Mouse (Mus musculus): ENCODE measurements at regions not wholly inside any gene's neighbourhood (a gene's known extent, or its start where the extent isn't known, plus 50 kb on each side); places are given as distances from the start of the nearest gene placed in this dataset.

- TF ChIP-seq MYOD1 (IDR thresholded peaks at IDR 0.05; ENCODE audit: control insufficient read depth, insufficient read length, low read depth) (no peak), CTCF (IDR thresholded peaks at IDR 0.05; ENCODE audit: control insufficient read depth, insufficient read depth, insufficient read length) (no peak), FOSL1 (IDR thresholded peaks at IDR 0.05; ENCODE audit: insufficient read depth, low read length, poor library complexity, severe bottlenecking) (no peak)
Observed at GRCm38 (mm10) chr4:124350361-124350760, 260.2 kb downstream of the 3100002H09Rik start.

Measured in C2C12 (cell line).